Mouse (Mus musculus) midbrain, embryonic 14.5 days (tissue): Measurements from ENCODE around the gene Poln. TPM values are rescaled to one million over a fixed set of nuclear protein-coding genes. Genes with fewer than 3 reads are reported as not detected.

Experiments
- ATAC-seq: fragments of 200-750 bp; cut with Nextera tagmentation; 2 replicates; pipeline ENCODE4 v1.8.0; 2017; ENCODE audit warnings: moderate number of reproducible peaks, moderate library complexity; ENCODE audit not compliant: low FRiP score, low TSS enrichment
- DNase-seq: peaks from one replicate; pipeline ENCODE4 v3.0.0-alpha.2; 2015
- H3K27ac ChIP-seq: fragments of 300-500 bp; sonication (generic); replicated peaks from 2 replicates; pipeline ENCODE4 v1.5.1; 2014; ENCODE audit warnings: mild to moderate bottlenecking, low read depth, low read length, moderate library complexity
- H3K27me3 ChIP-seq: fragments of 300-500 bp; sonication (generic); 2 replicates; pipeline ENCODE4 v1.6.1; 2014; ENCODE audit warnings: low read length, control low read depth, mixed read lengths; ENCODE audit not compliant: control insufficient read depth, insufficient read depth
- H3K36me3 ChIP-seq: fragments of 300-500 bp; sonication (generic); 2 replicates; pipeline ENCODE4 v1.6.1; 2014; ENCODE audit warnings: low read length, control low read depth; ENCODE audit not compliant: control insufficient read depth, insufficient read depth
- H3K4me1 ChIP-seq: fragments of 300-500 bp; sonication (generic); 2 replicates; pipeline ENCODE4 v1.6.1; 2014; ENCODE audit warnings: mild to moderate bottlenecking, antibody characterized with exemption, low read length, control low read depth; ENCODE audit not compliant: control insufficient read depth, insufficient read depth
- H3K4me2 ChIP-seq: fragments of 300-500 bp; sonication (generic); 2 replicates; pipeline ENCODE4 v1.6.1; 2014; ENCODE audit warnings: mild to moderate bottlenecking, low read length, moderate library complexity
- H3K4me3 ChIP-seq: fragments of 300-500 bp; sonication (generic); replicated peaks from 2 replicates; pipeline ENCODE4 v1.5.1; 2014; ENCODE audit warnings: low read depth, low read length
- H3K9ac ChIP-seq: fragments of 300-500 bp; sonication (generic); replicated peaks from 2 replicates; pipeline ENCODE4 v1.6.1; 2014; ENCODE audit warnings: mild to moderate bottlenecking, low read length, moderate library complexity
- H3K9me3 ChIP-seq: fragments of 300-500 bp; sonication (generic); 2 replicates; pipeline ENCODE4 v1.6.1; 2016; ENCODE audit warnings: low read length, control low read depth, mixed read lengths; ENCODE audit not compliant: control insufficient read depth
- WGBS: fragments of 180-500 bp; shearing (Covaris S2); extraction: QIAGEN DNeasy Blood & Tissue Kit; methylation state at CpG from one replicate; pipeline ENCODE4 v1.1.7; 2014; 5-methylcytosine and 5-hydroxymethylcytosine counted together
- polyA plus RNA-seq: library from polyadenylated mRNA; unstranded; fragments of >200 nt; fragmentation: Nextera tagmentation; extraction: Ambion mirVana; gene quantifications from 2 replicates; pipeline ENCODE4 v1.2.1, GENCODE M21; 2014

The Poln gene
- polyA plus RNA-seq, 1 experiment from 2014 or later, result 0.58 TPM

- Histone ChIP-seq H3K4me1 (no peaks in the 10 kb centered on the region), H3K9me3 (no peaks in the 10 kb centered on the region), H3K4me2 (no peak overlapping the region), H3K27ac (no peak overlapping the region), H3K36me3 (no peaks in the 10 kb centered on the region), H3K27me3 (no peaks in the 10 kb centered on the region), H3K4me3 (no peak overlapping the region), H3K9ac (no peak overlapping the region)
- ATAC-seq, result no peak
- DNase-seq, result no peak
- WGBS, result 88% methylated on average over 2 of the region's 2 CpGs
Observed at GRCm38 (mm10) chr5:34204911-34205310, 35.7 kb upstream of the Poln start.

- H3K27ac ChIP-seq, result no peak overlapping the region
- no peak for ATAC-seq
- no peak overlapping the region for H3K4me3 ChIP-seq
- no peak overlapping the region for H3K4me2 ChIP-seq
- H3K9me3 ChIP-seq, result no peaks in the 10 kb centered on the region
- no peaks in the 10 kb centered on the region for H3K4me1 ChIP-seq
- no peak overlapping the region for H3K9ac ChIP-seq
- 88% methylated on average over 4 of the region's 4 CpGs for WGBS
- no peak for DNase-seq
- H3K27me3 ChIP-seq, result no peaks in the 10 kb centered on the region
- no peaks in the 10 kb centered on the region for H3K36me3 ChIP-seq
Observed at GRCm38 (mm10) chr5:34202006-34202405, 32.8 kb upstream of the Poln start.

- Histone ChIP-seq H3K9ac (no peak overlapping the region), H3K4me3 (no peak overlapping the region), H3K4me2 (no peak overlapping the region), H3K36me3 (no peaks in the 10 kb centered on the region), H3K27ac (no peak overlapping the region), H3K4me1 (no peaks in the 10 kb centered on the region), H3K27me3 (no peaks in the 10 kb centered on the region), H3K9me3 (no peaks in the 10 kb centered on the region)
- DNase-seq (no peak), ATAC-seq (no peak)
- WGBS, result 86% methylated on average over 2 of the region's 2 CpGs
Observed at GRCm38 (mm10) chr5:34201396-34201795, 32.1 kb upstream of the Poln start.

DNA sequence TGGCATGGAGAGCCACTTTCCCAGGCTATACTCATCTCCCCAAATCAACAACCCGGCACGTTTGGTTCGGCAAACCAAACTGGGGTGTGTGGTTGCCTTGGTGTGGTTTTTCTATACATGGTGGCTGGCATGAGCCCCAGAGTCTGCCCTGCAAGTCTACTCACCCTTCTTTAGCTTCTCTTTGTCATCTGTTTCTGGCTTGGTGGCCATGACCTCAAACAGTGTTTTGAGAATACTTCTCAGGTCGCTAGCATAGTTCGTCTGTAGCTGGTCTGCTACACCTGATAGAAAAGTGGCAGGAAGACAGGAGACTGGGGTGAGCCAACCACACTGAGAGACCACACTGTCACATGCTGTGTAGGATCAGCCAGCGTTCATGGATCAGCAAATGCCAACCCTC, 29.4 kb upstream of the Poln start:
- Histone ChIP-seq H3K9ac (no peak overlapping the region), H3K27me3 (no peaks in the 10 kb centered on the region), H3K4me1 (no peaks in the 10 kb centered on the region), H3K9me3 (no peaks in the 10 kb centered on the region), H3K27ac (no peak overlapping the region), H3K4me2 (no peak overlapping the region), H3K4me3 (no peak overlapping the region), H3K36me3 (no peaks in the 10 kb centered on the region)
- DNase-seq, result no peak
- 86% methylated on average over 6 of the region's 6 CpGs for WGBS
- ATAC-seq, result no peak

DNA sequence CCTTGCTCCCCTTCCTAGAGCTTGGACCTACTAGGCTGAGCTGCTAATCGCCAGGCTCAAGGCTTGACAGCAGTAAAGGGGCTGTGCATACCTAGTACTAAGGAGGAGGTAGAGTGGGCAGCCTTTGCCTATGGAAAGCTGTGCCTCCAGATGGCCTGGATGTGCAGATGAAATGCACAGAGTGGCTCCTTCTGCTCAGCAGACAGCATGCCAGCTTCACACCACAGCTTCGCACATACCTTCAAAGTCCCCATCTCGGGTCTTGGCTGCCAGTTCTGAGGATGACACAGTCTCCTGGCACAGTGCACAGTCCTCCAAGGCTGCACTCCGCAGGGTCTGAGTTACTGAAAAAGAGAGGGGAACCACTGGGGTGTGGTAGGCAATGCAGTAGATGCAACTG, 28.0 kb upstream of the Poln start:
- ATAC-seq, result no peak
- H3K27me3 ChIP-seq, result no peaks in the 10 kb centered on the region
- H3K4me3 ChIP-seq, result no peak overlapping the region
- no peak for DNase-seq
- no peaks in the 10 kb centered on the region for H3K9me3 ChIP-seq
- no peak overlapping the region for H3K27ac ChIP-seq
- 85% methylated on average over 4 of the region's 4 CpGs for WGBS
- no peaks in the 10 kb centered on the region for H3K4me1 ChIP-seq
- no peaks in the 10 kb centered on the region for H3K36me3 ChIP-seq
- H3K4me2 ChIP-seq, result no peak overlapping the region
- no peak overlapping the region for H3K9ac ChIP-seq

- ATAC-seq (no peak), DNase-seq (no peak)
- Histone ChIP-seq H3K27ac (no peak overlapping the region), H3K4me1 (no peaks in the 10 kb centered on the region), H3K36me3 (no peaks in the 10 kb centered on the region), H3K9ac (no peak overlapping the region), H3K27me3 (no peaks in the 10 kb centered on the region), H3K4me2 (no peak overlapping the region), H3K9me3 (no peaks in the 10 kb centered on the region), H3K4me3 (no peak overlapping the region)
- WGBS, result 83% methylated on average over 7 of the region's 7 CpGs
Observed at GRCm38 (mm10) chr5:34196423-34196822, 27.2 kb upstream of the Poln start.

DNA sequence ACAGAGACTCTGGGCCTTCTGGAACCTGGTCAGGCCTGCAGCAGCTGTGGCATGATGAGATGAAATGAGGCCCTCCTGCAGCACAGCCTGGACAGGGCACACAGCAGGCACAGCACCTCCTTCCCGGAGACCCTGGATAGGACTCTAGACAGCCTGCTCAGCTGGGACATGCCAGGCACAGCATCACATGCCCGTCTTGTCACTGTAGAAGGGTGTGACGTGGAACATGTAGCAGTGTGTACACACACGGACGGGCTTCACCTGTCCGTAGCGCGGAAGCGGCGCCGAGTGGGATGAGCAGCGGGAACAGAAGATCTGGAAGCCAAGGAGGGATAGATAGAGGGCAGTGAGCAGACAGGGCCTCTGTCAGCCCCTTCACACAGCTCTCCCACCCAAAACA, 26.5 kb upstream of the Poln start:
- Histone ChIP-seq H3K36me3 (no peaks in the 10 kb centered on the region), H3K9me3 (no peaks in the 10 kb centered on the region), H3K27ac (no peak overlapping the region), H3K9ac (no peak overlapping the region), H3K4me2 (no peak overlapping the region), H3K4me3 (no peak overlapping the region), H3K4me1 (no peaks in the 10 kb centered on the region), H3K27me3 (no peaks in the 10 kb centered on the region)
- DNase-seq (no peak), ATAC-seq (no peak)
- 94% methylated on average over 12 of the region's 12 CpGs for WGBS

DNA sequence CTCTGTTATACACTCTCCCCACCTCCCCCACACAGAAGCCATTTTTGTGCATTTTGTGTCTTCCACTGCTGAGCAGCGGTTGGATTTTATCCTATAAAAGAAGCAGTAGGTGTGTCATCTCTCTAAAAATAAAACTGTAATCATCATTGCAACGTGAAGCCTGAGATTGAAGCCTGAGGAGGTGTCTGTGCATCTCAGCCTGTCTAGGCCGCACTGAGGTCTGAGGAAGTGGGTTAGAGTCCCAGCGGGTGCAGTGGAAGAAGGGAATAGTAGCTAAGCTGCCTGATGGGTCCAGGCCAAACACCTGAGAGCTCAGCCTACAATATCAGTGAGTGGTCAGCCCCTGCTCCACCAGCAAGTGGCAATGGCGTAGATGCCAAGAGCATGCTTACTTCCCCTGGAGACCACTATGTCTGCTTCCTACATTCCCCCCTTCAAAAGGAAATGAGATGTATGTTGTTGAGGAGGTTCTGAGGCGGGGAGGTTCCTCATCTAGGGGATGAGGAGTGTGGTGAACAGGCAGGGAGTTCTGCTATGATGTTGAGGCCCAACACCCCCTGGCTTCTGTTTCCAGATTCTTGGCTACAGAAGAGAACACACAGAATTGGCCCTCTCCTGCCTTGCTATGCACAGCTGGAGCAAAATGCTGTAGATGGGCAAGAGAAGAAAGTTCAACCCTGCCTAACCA, 25.9 kb upstream of the Poln start:
- Histone ChIP-seq H3K9ac (no peak overlapping the region), H3K27ac (no peak overlapping the region), H3K27me3 (no peaks in the 10 kb centered on the region), H3K9me3 (no peaks in the 10 kb centered on the region), H3K4me2 (no peak overlapping the region), H3K4me3 (no peak overlapping the region), H3K36me3 (no peaks in the 10 kb centered on the region), H3K4me1 (no peaks in the 10 kb centered on the region)
- ATAC-seq, result no peak
- no peak for DNase-seq
- WGBS, result 87% methylated on average over 6 of the region's 6 CpGs

DNA sequence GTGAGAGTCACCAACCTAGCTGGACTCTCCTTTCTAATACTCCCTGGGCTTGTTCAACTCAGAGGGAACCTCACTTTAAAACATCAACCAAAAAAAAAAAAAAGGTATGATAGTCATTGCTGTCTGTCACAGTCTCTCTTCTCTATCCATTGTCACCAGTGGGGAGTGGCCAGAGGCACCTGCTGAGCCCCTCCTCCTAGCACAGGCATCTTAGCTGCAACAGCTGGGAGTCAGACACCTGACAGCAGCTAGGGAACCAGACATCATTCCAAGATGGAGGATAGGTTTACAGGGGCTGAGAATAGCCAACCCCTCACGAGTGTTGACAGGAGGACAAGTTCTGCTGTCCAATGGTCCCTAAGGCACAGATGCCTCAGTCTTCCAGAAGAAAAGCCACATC, 25.2 kb upstream of the Poln start:
- WGBS, result 63% methylated on average over 1 of the region's 1 CpGs
- H3K4me1 ChIP-seq, result no peaks in the 10 kb centered on the region
- H3K27me3 ChIP-seq, result no peaks in the 10 kb centered on the region
- no peak overlapping the region for H3K4me2 ChIP-seq
- no peak overlapping the region for H3K27ac ChIP-seq
- no peaks in the 10 kb centered on the region for H3K9me3 ChIP-seq
- no peaks in the 10 kb centered on the region for H3K36me3 ChIP-seq
- H3K9ac ChIP-seq, result no peak overlapping the region
- DNase-seq (no peak), ATAC-seq (no peak)
- no peak overlapping the region for H3K4me3 ChIP-seq
